20 mouse cellular contexts compared by ENCODE assay signal in the genomic region with DNA sequence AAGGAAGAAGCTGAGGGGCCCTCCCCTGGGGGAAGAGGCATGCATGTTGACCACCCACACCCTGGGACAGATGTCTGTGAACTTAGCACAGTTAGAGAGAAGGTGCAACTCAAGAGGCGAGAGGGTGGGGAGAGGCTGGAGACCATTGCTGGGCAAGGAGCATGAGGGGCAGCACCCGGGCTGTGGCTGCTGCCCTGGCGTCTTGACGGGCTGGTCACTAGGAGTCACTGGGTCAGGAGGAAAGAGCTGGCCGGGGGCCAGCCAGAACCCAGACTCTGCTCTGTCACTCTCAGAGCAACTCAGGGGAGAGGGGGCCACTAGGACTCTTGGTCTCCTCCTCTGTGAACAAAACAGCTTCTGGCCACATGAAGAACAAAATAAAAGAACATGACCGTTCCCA. TPM values are rescaled to one million over a fixed set of nuclear protein-coding genes. Genes with fewer than 3 reads are reported as not detected.
DNase-seq lines count a peak whose midpoint lies in the region; ATAC-seq and TF ChIP-seq lines count a peak whose summit lies in the region.
"Had no signal": no experiment of that assay in that cellular context is flagged by ENCODE, and none has a peak within 500 bp of the region (broad histone marks: within the 10 kb centered on the region; RNA-seq: fewer than 3 reads in every experiment).

No protein-coding gene starts in this region.

- H3K36me3 ChIP-seq in hindbrain, embryonic 10.5 days = no peaks in the 10 kb centered on the region
- H3K36me3 ChIP-seq in hindbrain, postnatal 0 days (ENCODE audit: insufficient read depth, low read length) = no peaks in the 10 kb centered on the region
- H3K36me3 ChIP-seq: forebrain, embryonic 15.5 days; heart, embryonic 15.5 days; hindbrain, embryonic 12.5 days; intestine, embryonic 15.5 days; liver, embryonic 15.5 days; neural tube, embryonic 12.5 days had no signal

- H3K9ac ChIP-seq in hindbrain, postnatal 0 days (replicated peaks; ENCODE audit: low read length) = no peak overlapping the region
- H3K9ac ChIP-seq: forebrain, embryonic 15.5 days; heart, embryonic 15.5 days; hindbrain, embryonic 12.5 days; intestine, embryonic 15.5 days; liver, embryonic 15.5 days; neural tube, embryonic 12.5 days had no signal

- peaks cover 53% of the 10 kb centered on the region for H3K4me1 ChIP-seq in hindbrain, embryonic 10.5 days (replicated peaks)
- peaks cover 18% of the 10 kb centered on the region for H3K4me1 ChIP-seq in hindbrain, postnatal 0 days (ENCODE audit: insufficient read depth, low read length)

- H3K27ac ChIP-seq in hindbrain, embryonic 10.5 days = peak overlapping the region; percentile 41; the same call in 1 of the 2 replicates
- H3K27ac ChIP-seq in hindbrain, postnatal 0 days = no peak overlapping the region
- H3K27ac ChIP-seq: forebrain, embryonic 15.5 days; heart, embryonic 15.5 days; hindbrain, embryonic 12.5 days; liver, embryonic 15.5 days; neural tube, embryonic 12.5 days had no signal

- peaks cover 21% of the 10 kb centered on the region for H3K27me3 ChIP-seq in hindbrain, embryonic 10.5 days (ENCODE audit: insufficient read depth, poor library complexity, severe bottlenecking)
- H3K27me3 ChIP-seq in hindbrain, postnatal 0 days (ENCODE audit: insufficient read depth, low read length) = no peaks in the 10 kb centered on the region
- H3K27me3 ChIP-seq: forebrain, embryonic 15.5 days; heart, embryonic 15.5 days; intestine, embryonic 15.5 days; liver, embryonic 15.5 days; neural tube, embryonic 12.5 days had no signal

- no peak for ATAC-seq in hindbrain, postnatal 0 days
- ATAC-seq: forebrain, embryonic 15.5 days; intestine, embryonic 15.5 days had no signal

- DNase-seq in adrenal gland, postnatal 36 days = peak; percentile 48 to 53
- DNase-seq in adrenal gland, postnatal 14 days = no peak
- DNase-seq in hindbrain, embryonic 10.5 days (ENCODE audit: low spot score) = no peak
- DNase-seq in hindbrain, postnatal 0 days (ENCODE audit: low spot score) = no peak
- peak; percentile 50 for DNase-seq in testis, postnatal 10 days (ENCODE audit: low spot score)
- no peak for DNase-seq in testis, postnatal 14 days (ENCODE audit: low spot score)
- no peak for DNase-seq in embryo, embryonic 10 days (ENCODE audit: low spot score)
- DNase-seq: adrenal gland, adult 8-10 months; right cerebral cortex, postnatal 14 days; thymus, postnatal 25 days had no signal

- H3K4me2 ChIP-seq in hindbrain, postnatal 0 days (ENCODE audit: low read depth, low read length) = no peak overlapping the region
- H3K4me2 ChIP-seq: forebrain, embryonic 15.5 days; heart, embryonic 15.5 days; hindbrain, embryonic 12.5 days; intestine, embryonic 15.5 days; liver, embryonic 15.5 days; neural tube, embryonic 12.5 days had no signal

- H3K9me3 ChIP-seq in hindbrain, embryonic 10.5 days = no peaks in the 10 kb centered on the region
- H3K9me3 ChIP-seq in hindbrain, postnatal 0 days (ENCODE audit: low read length) = no peaks in the 10 kb centered on the region
- H3K9me3 ChIP-seq: forebrain, embryonic 15.5 days; heart, embryonic 15.5 days; hindbrain, embryonic 12.5 days; intestine, embryonic 15.5 days; liver, embryonic 15.5 days; neural tube, embryonic 12.5 days had no signal

- 83% methylated on average over 6 of the region's 6 CpGs for WGBS in hindbrain, embryonic 10.5 days
- 73% methylated on average over 6 of the region's 6 CpGs for WGBS in hindbrain, postnatal 0 days

- H3K4me3 ChIP-seq in hindbrain, embryonic 10.5 days = no peak overlapping the region
- no peak overlapping the region for H3K4me3 ChIP-seq in hindbrain, postnatal 0 days (ENCODE audit: low read length)
- H3K4me3 ChIP-seq: forebrain, embryonic 15.5 days; heart, embryonic 15.5 days; hindbrain, embryonic 12.5 days; intestine, embryonic 15.5 days; layer of hippocampus, adult 2 months; liver, embryonic 15.5 days; neural tube, embryonic 12.5 days had no signal

- no peak for TF ChIP-seq CTCF in hindbrain, postnatal 0 days (IDR thresholded peaks at IDR 0.05; ENCODE audit: low read depth)

RNA-seq across cellular contexts. Expression of a gene that starts 12.2 kb away (rescaled TPM):
- total RNA-seq in adrenal gland, postnatal 36 days (2021) = 1 to 10 TPM in 1 of 2 experiments, under 1 TPM in 1; 0.53 to 1.2 TPM
- total RNA-seq in adrenal gland, postnatal 14 days (2021) = 1.0 and 1.1 TPM in 2 replicates
- polyA plus RNA-seq in hindbrain, embryonic 10.5 days (2016; fragmentation: Nextera tagmentation; extraction: Ambion mirVana) = 0.95 and 4.1 TPM in 2 replicates
- total RNA-seq in hindbrain, postnatal 0 days (2014; rRNA removed) = 1.2 and 3.3 TPM in 2 replicates
- polyA plus RNA-seq in hindbrain, postnatal 0 days (2015; fragmentation: Nextera tagmentation; extraction: Ambion mirVana) = 1.6 and 2.0 TPM in 2 replicates
- total RNA-seq: CH12.LX; monocyte, adult 5-6 weeks had no signal
- polyA plus RNA-seq: limb, embryonic 14.5 days; liver, embryonic 15.5 days had no signal

RNA-seq across cellular contexts. Expression of a gene that starts 38.8 kb away (rescaled TPM):
- total RNA-seq in adrenal gland, postnatal 36 days (2021) = 10 to 100 TPM; 25.9 to 30.2 TPM
- total RNA-seq in adrenal gland, postnatal 14 days (2021) = 29.9 and 33.9 TPM in 2 replicates
- polyA plus RNA-seq in hindbrain, embryonic 10.5 days (2016; fragmentation: Nextera tagmentation; extraction: Ambion mirVana) = 14.3 and 22.9 TPM in 2 replicates
- total RNA-seq in hindbrain, postnatal 0 days (2014; rRNA removed) = 37.5 and 48.3 TPM in 2 replicates
- polyA plus RNA-seq in hindbrain, postnatal 0 days (2015; fragmentation: Nextera tagmentation; extraction: Ambion mirVana) = 12.3 and 13.4 TPM in 2 replicates

Comparison
In these comparisons a context has a peak if more than half of its experiments do, and no peak if none do; other contexts are left out.
1. DNase-seq: peak in adrenal gland, postnatal 36 days (2 of 2) and testis, postnatal 10 days (single experiment); none in adrenal gland, postnatal 14 days (single experiment), hindbrain, embryonic 10.5 days (single experiment), hindbrain, postnatal 0 days (single experiment), testis, postnatal 14 days (single experiment) and embryo, embryonic 10 days (single experiment).